Mouse (Mus musculus): Measurements from ENCODE around the gene Angptl8. TPM values are rescaled to one million over a fixed set of nuclear protein-coding genes. Genes with fewer than 3 reads are reported as not detected.

The Angptl8 gene
- polyA plus RNA-seq, 1 experiment from 2014 or later: 2.3 TPM

DNA sequence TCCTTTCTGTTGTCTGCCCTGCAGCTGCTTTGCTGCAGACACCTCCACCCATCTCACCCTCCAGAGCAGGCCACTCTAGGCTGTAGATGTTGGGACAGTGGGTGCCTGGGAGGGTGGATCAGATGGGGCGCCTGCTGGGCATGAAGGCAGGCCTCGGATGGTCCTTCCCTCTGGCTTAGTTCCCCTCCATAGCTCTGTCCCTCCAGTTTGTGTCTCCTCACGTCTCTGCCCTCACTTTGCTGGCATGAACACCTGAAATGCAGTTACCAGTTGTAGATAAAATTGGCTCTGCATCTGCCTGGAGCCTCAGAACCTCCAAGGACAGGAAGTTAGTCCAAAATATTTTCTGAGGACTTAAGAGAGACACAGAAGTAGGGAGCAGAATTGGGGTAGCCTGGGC, 38.4 kb upstream of the Angptl8 start:
- Histone ChIP-seq H3K4me2 (peak overlapping the region; percentile 71), H3K27me3 (no peaks in the 10 kb centered on the region), H3K4me3 (peak overlapping the region; percentile 82), H3K27ac (peak overlapping the region; percentile 97), H3K4me1 (peaks cover 66% of the 10 kb centered on the region), H3K36me3 (peaks cover 44% of the 10 kb centered on the region), H3K9me3 (no peaks in the 10 kb centered on the region), H3K9ac (peak overlapping the region; percentile 87)
- 52% methylated on average over 3 of the region's 3 CpGs for WGBS
- no peak for ATAC-seq (ENCODE audit: borderline replicate concordance, extremely low read depth, low FRiP score, low TSS enrichment)

DNA sequence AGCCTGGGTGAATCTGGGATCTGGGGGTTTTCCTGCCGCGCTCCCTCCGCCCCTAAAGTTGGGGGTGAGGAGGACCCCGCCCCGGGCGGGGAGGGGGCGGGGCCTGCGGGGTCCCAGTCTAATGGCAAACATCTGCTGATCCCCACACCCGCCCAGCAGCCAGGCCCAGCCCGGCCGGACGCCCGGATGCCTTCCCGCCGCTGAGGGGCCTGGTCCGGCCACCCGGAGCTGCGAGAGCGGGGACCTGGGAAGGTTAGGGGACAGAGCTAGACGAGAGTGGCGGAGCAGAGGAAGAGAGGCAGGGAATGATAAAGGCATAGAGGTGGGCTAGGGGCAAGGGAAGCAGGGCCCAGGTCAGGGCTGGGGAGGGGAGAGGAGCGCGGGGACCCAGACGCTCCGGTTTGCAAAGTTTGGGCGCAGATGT, 37.4 kb upstream of the Angptl8 start:
- under 1% methylated on average over 26 of the region's 26 CpGs for WGBS
- peak; percentile 77 for ATAC-seq (ENCODE audit: borderline replicate concordance, extremely low read depth, low FRiP score, low TSS enrichment)
- H3K36me3 ChIP-seq: peaks cover 51% of the 10 kb centered on the region

DNA sequence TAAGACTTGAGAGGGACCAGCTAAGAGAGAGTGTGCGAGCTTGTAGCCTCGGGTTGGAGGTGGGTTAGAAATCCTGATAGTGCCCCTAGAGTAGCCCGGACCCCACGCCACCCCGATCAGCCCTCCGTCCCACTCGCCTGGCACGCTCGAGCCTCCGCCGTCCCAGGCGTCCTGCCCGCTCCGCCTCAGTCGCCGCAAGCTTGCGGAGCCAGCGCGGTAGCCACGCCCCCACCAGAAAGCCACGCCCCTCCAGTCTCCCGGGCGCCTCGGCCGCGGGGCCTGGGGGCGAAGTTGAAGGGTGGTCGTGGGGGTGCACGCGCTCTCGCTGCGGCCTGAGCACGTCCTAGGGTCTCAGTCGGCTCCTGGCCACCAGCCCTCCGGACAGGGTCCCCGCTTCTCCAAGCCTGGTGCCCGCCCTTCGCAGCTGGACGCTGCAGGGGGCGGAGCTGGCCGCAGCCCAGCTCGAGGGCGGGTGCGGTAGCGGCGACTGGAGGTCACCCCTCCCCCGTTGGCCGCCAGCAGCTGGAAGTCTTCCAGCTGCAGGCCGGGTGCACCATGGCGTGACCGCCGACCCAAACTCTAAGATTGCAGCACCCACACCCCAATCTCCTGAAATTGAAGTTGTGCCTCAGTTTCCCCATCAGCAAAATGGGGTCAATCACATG, 36.8 kb upstream of the Angptl8 start, which contains the start of gene Kank2:
Gene Kank2 (minus strand): TSS at position 400 of the 665 bp plus-strand sequence.
- Histone ChIP-seq H3K27ac (peak within 1 kb of the TSS; percentile 97), H3K4me3 (peak within 1 kb of the TSS; percentile 82), H3K4me1 (peaks cover 51% of the 10 kb centered on the region), H3K4me2 (peak within 1 kb of the TSS; percentile 71), H3K27me3 (no peaks in the 10 kb centered on the region), H3K36me3 (peaks cover 52% of the 10 kb centered on the region), H3K9ac (peak within 1 kb of the TSS; percentile 87), H3K9me3 (no peaks in the 10 kb centered on the region)
- ATAC-seq (ENCODE audit: borderline replicate concordance, extremely low read depth, low FRiP score, low TSS enrichment): peak; percentile 82
- under 1% methylated on average over 51 of the region's 52 CpGs for WGBS

More for the DNA sequence above, 37.4 kb upstream of the Angptl8 start:
- Histone ChIP-seq H3K27me3 (no peaks in the 10 kb centered on the region), H3K9me3 (no peaks in the 10 kb centered on the region), H3K27ac (peak overlapping the region; percentile 97), H3K9ac (peak overlapping the region; percentile 87), H3K4me2 (peak overlapping the region; percentile 71), H3K4me3 (peak overlapping the region; percentile 82), H3K4me1 (peaks cover 56% of the 10 kb centered on the region)

DNA sequence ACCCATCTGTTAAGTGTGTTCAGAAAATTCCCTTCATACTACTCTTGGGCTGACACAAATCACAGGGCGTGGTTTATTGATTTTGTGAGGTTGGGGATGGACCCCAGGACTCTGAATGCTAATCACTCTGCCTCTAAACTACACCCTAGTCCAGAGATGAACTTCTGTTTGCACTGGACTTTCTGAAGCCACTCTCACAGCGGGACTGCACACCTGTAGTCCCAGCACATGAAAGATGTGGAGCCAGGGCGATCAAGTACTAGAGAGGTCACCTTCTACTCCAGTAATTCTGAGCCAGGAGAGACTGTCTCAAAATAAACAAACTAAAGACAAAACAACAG, 36.3 kb upstream of the Angptl8 start:
- whole genome bisulfite sequencing: 35% methylated on average over 3 of the region's 3 CpGs
- peak overlapping the region; percentile 87; the same call in 1 of the 2 replicates for H3K9ac ChIP-seq

GRCm38 (mm10) chr9:21801121-21801520, 34.2 kb upstream of the Angptl8 start:
- WGBS: 74% methylated on average over 7 of the region's 7 CpGs
- peaks cover 30% of the 10 kb centered on the region for H3K36me3 ChIP-seq

More for the DNA sequence above, 36.3 kb upstream of the Angptl8 start:
- H3K27me3 ChIP-seq: no peaks in the 10 kb centered on the region
- peak overlapping the region; percentile 82 for H3K4me3 ChIP-seq
- H3K36me3 ChIP-seq: peaks cover 48% of the 10 kb centered on the region
- H3K4me1 ChIP-seq: peaks cover 51% of the 10 kb centered on the region
- peak overlapping the region; percentile 71 for H3K4me2 ChIP-seq
- ATAC-seq (ENCODE audit: borderline replicate concordance, extremely low read depth, low FRiP score, low TSS enrichment): no peak
- H3K27ac ChIP-seq: peak overlapping the region; percentile 97
- H3K9me3 ChIP-seq: no peaks in the 10 kb centered on the region

DNA sequence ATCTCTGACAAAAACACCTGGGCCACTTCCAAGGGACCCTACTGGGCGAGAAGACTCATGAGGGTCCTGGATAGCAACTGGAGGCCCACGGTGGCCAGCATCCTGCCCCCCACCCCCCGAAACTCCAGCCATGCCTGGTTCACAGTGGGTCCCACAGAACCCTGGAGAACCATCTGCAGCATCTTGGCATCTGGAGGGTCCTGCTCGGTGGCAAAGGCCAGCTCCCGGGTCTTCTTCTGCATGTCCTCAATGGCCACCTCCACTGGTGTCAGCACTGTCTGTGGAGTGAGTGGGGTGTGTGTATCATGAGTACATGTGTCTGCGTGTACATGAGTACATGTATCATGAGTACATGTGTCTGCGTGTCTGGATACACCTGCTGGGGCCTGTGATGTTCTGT, 33.7 kb upstream of the Angptl8 start:
- Histone ChIP-seq H3K9ac (no peak overlapping the region), H3K36me3 (peaks cover 30% of the 10 kb centered on the region), H3K4me1 (peaks cover 32% of the 10 kb centered on the region), H3K27ac (no peak overlapping the region), H3K9me3 (no peaks in the 10 kb centered on the region), H3K27me3 (no peaks in the 10 kb centered on the region), H3K4me2 (no peak overlapping the region), H3K4me3 (no peak overlapping the region)
- WGBS: 83% methylated on average over 7 of the region's 7 CpGs
- ATAC-seq (ENCODE audit: borderline replicate concordance, extremely low read depth, low FRiP score, low TSS enrichment): no peak

More at GRCm38 (mm10) chr9:21801121-21801520, 34.2 kb upstream of the Angptl8 start:
- H3K4me2 ChIP-seq: no peak overlapping the region
- ATAC-seq (ENCODE audit: borderline replicate concordance, extremely low read depth, low FRiP score, low TSS enrichment): no peak
- H3K4me1 ChIP-seq: peaks cover 37% of the 10 kb centered on the region
- no peaks in the 10 kb centered on the region for H3K27me3 ChIP-seq
- H3K9ac ChIP-seq: no peak overlapping the region
- no peak overlapping the region for H3K4me3 ChIP-seq
- H3K27ac ChIP-seq: no peak overlapping the region
- no peaks in the 10 kb centered on the region for H3K9me3 ChIP-seq

DNA sequence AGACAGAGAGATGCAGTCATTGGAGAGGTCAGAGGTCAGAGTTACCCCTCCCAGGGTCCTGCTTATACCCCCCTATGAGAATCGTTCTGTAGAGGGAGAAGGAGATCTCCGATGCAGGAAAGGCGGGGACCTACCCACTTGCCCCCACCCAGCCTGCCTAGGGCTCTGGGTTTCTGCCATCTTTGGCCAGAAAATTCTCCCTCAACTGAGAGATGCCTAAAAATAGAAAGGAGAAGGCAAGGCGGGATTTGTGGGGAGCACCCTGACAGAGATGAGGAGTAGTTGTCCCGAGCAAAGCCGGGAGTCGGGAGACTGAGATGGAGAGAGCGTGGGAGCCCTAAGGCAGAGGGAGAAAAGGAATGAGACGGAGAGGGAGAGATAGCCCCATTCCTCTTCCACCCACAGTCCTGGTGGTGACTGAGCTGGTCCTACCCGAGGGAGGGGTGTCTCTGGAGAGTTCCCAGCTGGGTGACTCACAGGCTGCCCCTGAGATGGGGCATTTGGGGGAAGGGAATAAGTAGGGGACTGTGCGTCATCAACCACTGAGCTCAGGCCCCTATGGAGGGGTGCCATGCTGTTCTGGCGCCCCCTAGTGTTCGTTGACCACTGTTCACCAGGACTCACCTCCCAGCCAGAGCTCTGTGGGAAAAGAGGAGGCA, 31.2 kb upstream of the Angptl8 start:
- ATAC-seq (ENCODE audit: borderline replicate concordance, extremely low read depth, low FRiP score, low TSS enrichment): peak; percentile 97
- Histone ChIP-seq H3K4me1 (peaks cover 16% of the 10 kb centered on the region), H3K4me2 (peak overlapping the region; percentile 34; the same call in 1 of the 2 replicates), H3K36me3 (peaks cover 30% of the 10 kb centered on the region), H3K9ac (no peak overlapping the region), H3K4me3 (no peak overlapping the region), H3K27ac (peak overlapping the region; percentile 73), H3K27me3 (no peaks in the 10 kb centered on the region), H3K9me3 (no peaks in the 10 kb centered on the region)
- WGBS: 27% methylated on average over 13 of the region's 13 CpGs

DNA sequence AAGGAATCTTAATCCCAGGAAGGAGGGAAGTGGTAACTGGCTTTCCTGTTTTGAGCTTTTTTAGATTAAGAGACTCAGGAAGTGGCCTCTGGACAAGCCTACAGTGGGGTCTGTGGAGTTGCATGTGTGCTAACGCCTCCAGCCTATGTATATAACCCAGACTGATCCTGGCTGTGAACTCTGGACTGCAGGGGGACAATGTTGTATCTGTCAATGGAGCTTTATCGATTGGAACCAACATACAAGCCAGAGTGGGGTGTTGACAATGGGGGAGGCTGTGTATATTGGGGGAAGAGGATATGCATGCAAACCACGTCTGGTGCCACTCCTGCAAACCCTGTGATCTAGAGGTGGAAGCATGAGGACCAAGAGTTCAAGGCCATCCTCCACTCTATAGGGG, 28.9 kb upstream of the Angptl8 start:
- peaks cover 11% of the 10 kb centered on the region for H3K4me1 ChIP-seq
- peaks cover 29% of the 10 kb centered on the region for H3K36me3 ChIP-seq
- no peak for ATAC-seq (ENCODE audit: borderline replicate concordance, extremely low read depth, low FRiP score, low TSS enrichment)
- H3K9ac ChIP-seq: no peak overlapping the region
- H3K4me3 ChIP-seq: no peak overlapping the region
- no peaks in the 10 kb centered on the region for H3K27me3 ChIP-seq
- WGBS: 39% methylated on average over 3 of the region's 3 CpGs
- H3K27ac ChIP-seq: no peak overlapping the region
- H3K9me3 ChIP-seq: no peaks in the 10 kb centered on the region
- no peak overlapping the region for H3K4me2 ChIP-seq

DNA sequence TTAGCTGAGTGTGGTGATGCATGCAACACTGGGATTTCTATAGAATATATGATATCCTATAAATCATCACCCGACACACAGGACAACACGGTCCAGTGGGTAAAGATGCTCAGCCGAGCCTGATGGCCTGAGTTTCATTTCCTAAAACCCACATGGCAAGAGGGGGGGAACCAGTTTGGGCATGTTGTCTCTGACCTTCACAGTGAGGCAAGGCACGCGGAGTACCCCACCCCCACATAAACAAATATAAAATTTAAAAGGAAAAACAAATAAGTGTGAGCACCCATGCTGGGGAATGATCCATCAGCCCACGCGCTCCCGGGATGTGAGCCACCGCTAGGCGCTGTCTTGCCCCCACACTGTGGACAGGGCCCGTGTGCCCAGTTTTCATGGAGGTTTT, 28.3 kb upstream of the Angptl8 start:
- no peak for ATAC-seq (ENCODE audit: borderline replicate concordance, extremely low read depth, low FRiP score, low TSS enrichment)
- 81% methylated on average over 11 of the region's 11 CpGs for WGBS

DNA sequence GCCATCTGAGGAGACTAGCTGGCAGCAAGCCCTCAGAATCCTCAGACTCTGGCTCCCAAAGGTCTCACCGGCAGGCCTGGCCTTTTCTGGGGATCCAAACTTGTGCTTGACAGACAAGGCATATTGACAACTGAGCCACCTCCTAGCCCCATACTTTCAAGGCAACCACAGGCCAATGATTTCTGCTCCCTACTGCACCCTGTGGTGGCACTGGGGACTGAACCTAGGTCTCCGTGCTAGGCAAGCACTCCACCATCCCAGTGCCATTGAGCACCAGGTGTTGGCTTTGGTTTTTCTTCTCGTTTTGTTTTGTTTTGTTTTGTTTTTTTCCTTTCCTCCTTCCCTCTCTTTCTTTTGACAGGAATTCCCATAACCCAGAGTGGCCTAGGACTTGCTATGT, 26.7 kb upstream of the Angptl8 start:
- H3K4me3 ChIP-seq: no peak overlapping the region
- peaks cover 10% of the 10 kb centered on the region for H3K4me1 ChIP-seq
- no peaks in the 10 kb centered on the region for H3K9me3 ChIP-seq
- no peak for ATAC-seq (ENCODE audit: borderline replicate concordance, extremely low read depth, low FRiP score, low TSS enrichment)
- H3K9ac ChIP-seq: no peak overlapping the region
- peaks cover 32% of the 10 kb centered on the region for H3K36me3 ChIP-seq
- WGBS: 56% methylated on average over 3 of the region's 3 CpGs
- no peaks in the 10 kb centered on the region for H3K27me3 ChIP-seq
- H3K4me2 ChIP-seq: no peak overlapping the region
- no peak overlapping the region for H3K27ac ChIP-seq

More for the DNA sequence above, 28.3 kb upstream of the Angptl8 start:
- Histone ChIP-seq H3K9ac (no peak overlapping the region), H3K27ac (no peak overlapping the region), H3K4me2 (no peak overlapping the region), H3K36me3 (peaks cover 29% of the 10 kb centered on the region), H3K4me3 (no peak overlapping the region), H3K4me1 (peaks cover 11% of the 10 kb centered on the region), H3K9me3 (no peaks in the 10 kb centered on the region), H3K27me3 (no peaks in the 10 kb centered on the region)

DNA sequence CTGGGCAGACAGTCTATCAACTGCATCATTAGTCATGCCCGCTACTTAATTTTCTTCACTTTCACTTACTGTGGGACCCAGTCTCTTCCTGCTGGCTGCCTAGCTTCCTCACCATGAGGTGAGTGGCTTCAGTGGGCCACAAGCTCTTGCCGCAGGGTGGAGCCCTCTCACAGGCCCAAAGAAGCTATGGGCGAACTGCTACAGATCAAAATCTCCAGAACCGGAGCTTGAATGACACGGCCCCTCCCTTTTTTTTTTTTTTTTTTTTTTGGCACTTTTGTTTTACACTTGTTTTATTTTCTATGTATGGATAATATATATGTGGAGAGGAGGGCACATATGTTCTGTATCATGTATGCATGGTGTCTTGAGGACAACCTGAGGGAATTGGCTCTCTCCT, 24.1 kb upstream of the Angptl8 start:
- Histone ChIP-seq H3K4me2 (no peak overlapping the region), H3K36me3 (peaks cover 54% of the 10 kb centered on the region), H3K27me3 (no peaks in the 10 kb centered on the region), H3K9ac (no peak overlapping the region), H3K4me1 (no peaks in the 10 kb centered on the region), H3K4me3 (no peak overlapping the region), H3K9me3 (no peaks in the 10 kb centered on the region), H3K27ac (no peak overlapping the region)
- 88% methylated on average over 5 of the region's 5 CpGs for WGBS
- no peak for ATAC-seq (ENCODE audit: borderline replicate concordance, extremely low read depth, low FRiP score, low TSS enrichment)

GRCm38 (mm10) chr9:21816716-21817305, 18.5 kb upstream of the Angptl8 start:
- no peak overlapping the region for H3K4me3 ChIP-seq
- H3K4me2 ChIP-seq: no peak overlapping the region
- no peaks in the 10 kb centered on the region for H3K4me1 ChIP-seq
- no peak overlapping the region for H3K27ac ChIP-seq
- no peak overlapping the region for H3K9ac ChIP-seq
- WGBS: 52% methylated on average over 9 of the region's 9 CpGs
- ATAC-seq (ENCODE audit: borderline replicate concordance, extremely low read depth, low FRiP score, low TSS enrichment): no peak
- no peaks in the 10 kb centered on the region for H3K9me3 ChIP-seq
- peaks cover 78% of the 10 kb centered on the region for H3K36me3 ChIP-seq
- H3K27me3 ChIP-seq: no peaks in the 10 kb centered on the region
